Mouse (Mus musculus) macrophage (primary cell): ENCODE measurements around the gene Popdc2. TPM values are rescaled to one million over a fixed set of nuclear protein-coding genes. Genes with fewer than 3 reads are reported as not detected.

Experiments
- H3K27ac ChIP-seq: fragments of 350-480 bp; formaldehyde crosslinking; 2 replicates; pipeline ENCODE4 v1.9.0; 2021
- H3K36me3 ChIP-seq: fragments of 350-480 bp; formaldehyde crosslinking; 2 replicates; pipeline ENCODE4 v1.9.0; 2021; ENCODE audit errors: inconsistent target
- H3K4me3 ChIP-seq: fragments of 350-480 bp; formaldehyde crosslinking; 2 replicates; pipeline ENCODE4 v1.9.0; 2021; ENCODE audit errors: inconsistent target
- H3K79me2 ChIP-seq: fragments of 350-480 bp; formaldehyde crosslinking; 2 replicates; pipeline ENCODE4 v1.9.0; 2021; ENCODE audit errors: inconsistent target
- WGBS: methylation state at CpG from one replicate; pipeline ENCODE4 v1.1.7; 2026; ENCODE audit warnings: inconsistent platforms; ENCODE audit not compliant: missing documents; 5-methylcytosine and 5-hydroxymethylcytosine counted together
- polyA plus RNA-seq: library from polyadenylated mRNA; stranded (reverse); fragments of 250-400 nt; gene quantifications from 3 replicates; pipeline ENCODE4 v1.2.4, GENCODE M21; 2018; ENCODE audit warnings: inconsistent platforms

Popdc2 gene
- polyA plus RNA-seq, 1 experiment from 2014 or later: not detected

GRCm38 (mm10) chr16:38348217-38348761 lies 13.7 kb upstream of the Popdc2 start:
- Histone ChIP-seq H3K27ac (no peak overlapping the region), H3K4me3 (peak overlapping the region; percentile 92; the same call in 1 of the 2 replicates)
- WGBS: 78% methylated on average over 9 of the region's 9 CpGs

DNA sequence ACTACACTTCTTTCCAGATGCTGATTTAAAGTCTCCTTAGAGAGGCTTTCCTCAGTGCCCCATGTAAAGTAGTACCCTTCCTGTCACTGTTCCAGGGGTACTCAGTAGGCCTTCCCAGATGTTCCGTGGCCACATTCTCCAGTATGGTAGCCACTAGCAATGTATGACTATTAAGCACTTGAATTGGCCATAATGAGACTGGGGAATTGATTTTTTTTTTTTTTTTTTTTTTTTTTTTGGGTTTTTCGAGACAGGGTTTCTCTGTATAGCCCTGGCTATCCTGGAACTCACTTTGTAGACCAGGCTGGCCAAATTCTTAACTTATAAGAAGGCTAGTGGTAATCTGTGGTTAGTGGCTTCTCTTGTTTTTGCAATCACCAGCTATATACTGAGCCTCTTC lies 12.1 kb upstream of the Popdc2 start:
- H3K27ac ChIP-seq: no peak overlapping the region
- peaks cover 40% of the 10 kb centered on the region for H3K36me3 ChIP-seq
- WGBS: 94% methylated on average over 2 of the region's 2 CpGs
- no peak overlapping the region for H3K4me3 ChIP-seq
- peaks cover 34% of the 10 kb centered on the region for H3K79me2 ChIP-seq

More at GRCm38 (mm10) chr16:38348217-38348761, 13.7 kb upstream of the Popdc2 start:
- peaks cover 34% of the 10 kb centered on the region for H3K79me2 ChIP-seq
- H3K36me3 ChIP-seq: peaks cover 40% of the 10 kb centered on the region

DNA sequence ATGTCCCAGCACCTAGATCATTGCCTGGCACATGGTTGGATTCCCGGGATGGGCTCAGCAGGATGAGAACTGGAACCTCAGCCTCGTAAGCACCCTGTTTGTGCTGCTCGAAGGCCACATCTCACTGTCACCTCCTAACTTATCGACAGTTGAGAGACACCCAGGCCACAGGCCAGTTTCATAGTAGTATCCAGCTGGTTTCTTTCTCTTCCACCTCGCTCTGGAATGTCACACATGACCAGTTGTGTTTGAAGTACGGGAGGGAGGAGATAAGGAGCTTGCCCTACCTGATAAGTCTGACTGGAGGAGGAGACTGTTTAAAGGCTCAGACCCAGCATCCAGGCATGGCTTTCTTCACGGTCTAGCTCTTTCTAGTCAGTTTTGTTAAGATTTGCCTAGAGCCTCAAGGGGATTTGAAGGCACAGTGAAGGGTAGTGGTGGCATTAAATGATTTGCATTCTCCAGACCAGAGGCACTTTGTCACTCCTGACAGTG lies 11.6 kb upstream of the Popdc2 start:
- WGBS: 87% methylated on average over 7 of the region's 7 CpGs
- Histone ChIP-seq H3K4me3 (no peak overlapping the region), H3K27ac (no peak overlapping the region), H3K36me3 (peaks cover 40% of the 10 kb centered on the region), H3K79me2 (peaks cover 34% of the 10 kb centered on the region)

- H3K4me3 ChIP-seq: no peak overlapping the region
- H3K27ac ChIP-seq: no peak overlapping the region
- peaks cover 34% of the 10 kb centered on the region for H3K79me2 ChIP-seq
- WGBS: 74% methylated on average over 6 of the region's 6 CpGs
- H3K36me3 ChIP-seq: peaks cover 40% of the 10 kb centered on the region
These were observed 11.1 kb upstream of the Popdc2 start for GRCm38 (mm10) chr16:38350939-38351338.

DNA sequence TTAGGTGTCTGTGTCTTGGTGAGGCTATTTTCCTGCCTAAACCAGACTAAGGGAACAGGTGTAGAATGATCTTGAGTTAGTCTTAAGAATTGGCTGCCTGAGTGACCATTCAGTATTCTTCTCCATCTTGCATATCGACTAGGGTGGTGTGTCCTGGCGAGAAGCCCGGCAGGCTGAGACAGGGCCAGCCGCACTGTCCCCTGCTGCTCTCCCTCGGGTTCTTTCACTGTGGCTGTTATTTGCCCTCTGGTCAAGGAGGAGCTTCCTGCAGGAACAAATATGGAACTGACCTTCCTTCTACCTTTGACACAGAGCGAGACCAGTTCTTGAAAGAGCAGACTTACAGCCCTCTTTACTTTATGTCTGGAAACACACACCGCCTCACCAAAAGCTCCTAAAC lies 10.0 kb upstream of the Popdc2 start:
- 91% methylated on average over 7 of the region's 7 CpGs for WGBS
- Histone ChIP-seq H3K36me3 (peaks cover 40% of the 10 kb centered on the region), H3K79me2 (peaks cover 34% of the 10 kb centered on the region), H3K27ac (no peak overlapping the region), H3K4me3 (no peak overlapping the region)

DNA sequence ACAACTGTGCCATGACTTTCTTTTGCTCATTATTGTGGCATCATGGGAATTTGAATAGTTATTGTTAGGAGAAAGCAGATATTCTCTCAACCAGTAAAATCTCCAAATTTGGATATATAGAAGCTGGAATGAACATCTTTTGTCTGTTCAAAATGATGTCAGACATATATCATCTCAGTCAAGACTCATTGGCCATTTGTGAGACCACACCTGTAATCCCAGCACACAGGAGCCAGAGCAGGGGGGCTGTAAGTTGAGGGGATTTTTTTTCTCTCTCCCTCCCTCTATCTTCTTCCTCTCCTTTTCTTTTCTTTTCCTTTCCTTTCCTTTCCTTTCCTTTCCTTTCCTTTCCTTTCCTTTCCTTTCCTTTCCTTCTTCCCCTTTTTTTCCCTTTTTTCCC lies 9.2 kb upstream of the Popdc2 start:
- H3K79me2 ChIP-seq: peaks cover 26% of the 10 kb centered on the region
- no peak overlapping the region for H3K4me3 ChIP-seq
- H3K36me3 ChIP-seq: peaks cover 40% of the 10 kb centered on the region
- no peak overlapping the region for H3K27ac ChIP-seq

DNA sequence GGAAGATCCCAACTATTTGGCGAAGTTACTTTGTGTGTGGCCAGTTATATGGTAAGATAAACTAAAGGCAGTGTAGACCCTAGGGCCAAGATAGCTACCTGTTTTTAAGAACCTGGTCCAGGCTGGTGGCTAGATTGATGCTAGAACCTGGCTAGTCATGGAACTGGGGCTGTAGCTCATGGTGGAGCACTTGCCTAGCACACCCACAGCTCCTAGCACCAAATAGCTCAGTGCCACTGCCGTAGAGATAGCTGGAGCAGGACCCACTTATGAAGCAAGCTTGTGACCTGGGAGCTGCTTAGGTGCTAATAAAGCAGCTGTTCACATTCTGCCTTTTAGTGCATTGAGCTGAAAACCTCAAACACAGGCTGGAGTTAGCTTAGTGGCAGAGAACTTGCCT lies 8.4 kb upstream of the Popdc2 start:
- H3K79me2 ChIP-seq: peaks cover 18% of the 10 kb centered on the region
- H3K36me3 ChIP-seq: peaks cover 40% of the 10 kb centered on the region
- no peak overlapping the region for H3K4me3 ChIP-seq
- H3K27ac ChIP-seq: no peak overlapping the region
- 100% methylated on average over 1 of the region's 2 CpGs for WGBS

GRCm38 (mm10) chr16:38354185-38354913 lies 7.7 kb upstream of the Popdc2 start:
- Histone ChIP-seq H3K79me2 (peaks cover 11% of the 10 kb centered on the region; the same call in 1 of the 2 replicates), H3K36me3 (peaks cover 34% of the 10 kb centered on the region), H3K4me3 (no peak overlapping the region), H3K27ac (no peak overlapping the region)
- WGBS: 77% methylated on average over 5 of the region's 5 CpGs

DNA sequence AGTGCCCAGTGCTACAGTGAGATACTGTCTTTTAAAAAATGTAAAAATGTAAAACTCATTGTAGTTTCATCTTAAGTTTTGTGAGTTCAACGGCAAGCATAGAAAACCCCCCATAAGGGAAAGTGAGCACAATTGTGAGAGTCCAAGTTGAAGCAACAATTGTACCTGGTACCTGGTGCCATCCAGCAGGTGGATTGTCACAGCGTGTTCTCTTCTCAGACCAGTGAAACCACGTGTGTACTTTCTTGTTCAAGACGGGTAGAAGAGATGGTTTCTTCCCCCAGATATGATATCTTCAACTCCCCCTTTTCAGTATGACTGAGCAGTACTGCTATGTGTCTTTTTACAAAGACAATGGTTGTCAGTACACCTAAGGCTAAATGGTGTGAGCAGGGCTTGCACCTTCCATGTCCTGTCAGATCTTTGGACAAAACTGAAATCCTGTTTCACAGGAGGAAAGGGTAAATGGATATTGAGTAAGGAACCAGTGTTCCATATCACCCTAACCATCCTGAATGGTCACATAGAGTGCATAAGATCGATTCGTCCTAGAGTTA lies 3.7 kb upstream of the Popdc2 start:
- no peak overlapping the region for H3K4me3 ChIP-seq
- H3K36me3 ChIP-seq: no peaks in the 10 kb centered on the region; the same call in 1 of the 2 replicates
- no peak overlapping the region for H3K27ac ChIP-seq
- H3K79me2 ChIP-seq: no peaks in the 10 kb centered on the region
- 89% methylated on average over 6 of the region's 6 CpGs for WGBS

GRCm38 (mm10) chr16:38359241-38359640 lies 2.8 kb upstream of the Popdc2 start:
- 96% methylated on average over 2 of the region's 2 CpGs for WGBS
- H3K36me3 ChIP-seq: no peaks in the 10 kb centered on the region; the same call in 1 of the 2 replicates
- H3K79me2 ChIP-seq: no peaks in the 10 kb centered on the region
- no peak overlapping the region for H3K4me3 ChIP-seq
- H3K27ac ChIP-seq: no peak overlapping the region

DNA sequence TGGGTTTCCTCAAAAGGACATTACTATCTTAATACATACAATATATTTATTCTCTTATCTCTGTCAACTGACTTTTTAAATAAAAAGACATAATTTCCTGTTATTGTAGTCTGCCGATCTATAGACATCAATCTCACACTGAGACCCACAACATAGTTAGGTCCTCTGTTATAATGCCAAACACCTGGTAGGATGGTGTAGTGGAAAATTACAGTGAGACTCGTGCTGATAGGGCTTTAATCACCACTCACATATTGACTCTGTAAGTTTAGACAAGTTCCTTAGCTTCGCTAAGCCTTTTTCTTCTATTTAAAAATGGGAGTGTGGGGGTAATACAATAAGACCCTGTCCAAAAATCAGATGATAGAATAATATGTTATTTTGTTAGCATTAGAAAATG lies 2.2 kb upstream of the Popdc2 start:
- no peak overlapping the region for H3K27ac ChIP-seq
- no peaks in the 10 kb centered on the region for H3K79me2 ChIP-seq
- WGBS: 83% methylated on average over 3 of the region's 3 CpGs
- H3K4me3 ChIP-seq: no peak overlapping the region
- H3K36me3 ChIP-seq: no peaks in the 10 kb centered on the region; the same call in 1 of the 2 replicates

GRCm38 (mm10) chr16:38360317-38360716 lies 1.7 kb upstream of the Popdc2 start:
- WGBS: 92% methylated on average over 2 of the region's 2 CpGs
- H3K27ac ChIP-seq: no peak overlapping the region

GRCm38 (mm10) chr16:38362493-38363255 lies 665 bp downstream of the Popdc2 start:
- H3K79me2 ChIP-seq: no peaks in the 10 kb centered on the region
- H3K27ac ChIP-seq: no peak overlapping the region
- no peak overlapping the region for H3K4me3 ChIP-seq
- H3K36me3 ChIP-seq: no peaks in the 10 kb centered on the region
- 89% methylated on average over 20 of the region's 20 CpGs for WGBS

More at GRCm38 (mm10) chr16:38360317-38360716, 1.7 kb upstream of the Popdc2 start:
- no peak overlapping the region for H3K4me3 ChIP-seq
- H3K79me2 ChIP-seq: no peaks in the 10 kb centered on the region
- H3K36me3 ChIP-seq: no peaks in the 10 kb centered on the region; the same call in 1 of the 2 replicates

DNA sequence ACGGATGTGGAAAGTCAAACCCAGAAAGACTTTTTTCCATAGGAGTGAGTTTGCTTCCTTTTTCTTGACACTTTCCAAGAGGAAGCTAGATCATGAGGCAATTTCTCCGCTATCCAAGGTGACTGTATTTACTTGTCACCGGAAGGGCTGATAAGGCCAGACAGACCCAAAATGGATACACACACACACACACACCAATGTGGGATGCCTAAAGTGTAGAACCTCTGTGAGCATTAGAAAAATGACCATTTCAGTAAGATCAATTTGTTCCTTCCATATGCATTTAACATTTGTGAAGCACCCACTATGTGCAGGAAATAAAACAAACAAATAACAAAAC lies 1.2 kb downstream of the Popdc2 start:
- WGBS: 78% methylated on average over 3 of the region's 3 CpGs
- H3K4me3 ChIP-seq: no peak overlapping the region
- H3K36me3 ChIP-seq: no peaks in the 10 kb centered on the region
- H3K27ac ChIP-seq: no peak overlapping the region
- H3K79me2 ChIP-seq: no peaks in the 10 kb centered on the region
